Mouse (Mus musculus) hindbrain, embryonic 11.5 days (tissue): ENCODE data around the gene St8sia1. TPM values are rescaled to one million over a fixed set of nuclear protein-coding genes. Genes with fewer than 3 reads are reported as not detected.
A peak's percentile ranks its signal among the peaks of the same experiment; 100 is the strongest.

Source experiments
- ATAC-seq: fragments of 200-750 bp; cut with Nextera tagmentation; 2 replicates; pipeline ENCODE4 v1.8.0; 2017; ENCODE audit warnings: mild to moderate bottlenecking, moderate TSS enrichment, moderate library complexity; ENCODE audit not compliant: low FRiP score
- DNase-seq: peaks from one replicate; pipeline ENCODE4 v3.0.0-alpha.2; 2015; ENCODE audit warnings: low spot score
- H3K27ac ChIP-seq: fragments of 300-500 bp; sonication (generic); 2 replicates; pipeline ENCODE4 v1.5.1; 2014; ENCODE audit warnings: mild to moderate bottlenecking, low read depth, low read length
- H3K27me3 ChIP-seq: fragments of 300-500 bp; sonication (generic); 2 replicates; pipeline ENCODE4 v1.6.1; 2014; ENCODE audit warnings: mild to moderate bottlenecking, low read length, moderate library complexity, mixed read lengths; ENCODE audit not compliant: control insufficient read depth, insufficient read depth
- H3K36me3 ChIP-seq: fragments of 300-500 bp; sonication (generic); 2 replicates; pipeline ENCODE4 v1.6.1; 2014; ENCODE audit warnings: mild to moderate bottlenecking, low read length, moderate library complexity, mixed read lengths; ENCODE audit not compliant: control insufficient read depth, insufficient read depth
- H3K4me1 ChIP-seq: fragments of 300-500 bp; sonication (generic); replicated peaks from 2 replicates; pipeline ENCODE4 v1.6.1; 2014; ENCODE audit warnings: low read length, mixed read lengths; ENCODE audit not compliant: control insufficient read depth, insufficient read depth
- H3K4me2 ChIP-seq: fragments of 300-500 bp; sonication (generic); replicated peaks from 2 replicates; pipeline ENCODE4 v1.6.1; 2014; ENCODE audit warnings: mild to moderate bottlenecking, low read depth, low read length
- H3K4me3 ChIP-seq: fragments of 300-500 bp; sonication (generic); 2 replicates; pipeline ENCODE4 v1.5.1; 2014; ENCODE audit warnings: low read depth, low read length
- H3K9ac ChIP-seq: fragments of 300-500 bp; sonication (generic); 2 replicates; pipeline ENCODE4 v1.6.1; 2014; ENCODE audit warnings: low read depth, low read length
- H3K9me3 ChIP-seq: fragments of 300-500 bp; sonication (generic); 2 replicates; pipeline ENCODE4 v1.6.1; 2016; ENCODE audit warnings: low read length; ENCODE audit not compliant: control insufficient read depth
- WGBS: fragments of 180-500 bp; shearing (Covaris S2); extraction: QIAGEN DNeasy Blood & Tissue Kit; methylation state at CpG from one replicate; pipeline ENCODE4 v1.1.7; 2014; 5-methylcytosine and 5-hydroxymethylcytosine counted together
- polyA plus RNA-seq: library from polyadenylated mRNA; unstranded; fragments of >200 nt; fragmentation: Nextera tagmentation; extraction: Ambion mirVana; gene quantifications from 2 replicates; pipeline ENCODE4 v1.2.1, GENCODE M21; 2014

St8sia1 gene
- polyA plus RNA-seq, 1 experiment from 2014 or later, result 5.1 TPM

DNA sequence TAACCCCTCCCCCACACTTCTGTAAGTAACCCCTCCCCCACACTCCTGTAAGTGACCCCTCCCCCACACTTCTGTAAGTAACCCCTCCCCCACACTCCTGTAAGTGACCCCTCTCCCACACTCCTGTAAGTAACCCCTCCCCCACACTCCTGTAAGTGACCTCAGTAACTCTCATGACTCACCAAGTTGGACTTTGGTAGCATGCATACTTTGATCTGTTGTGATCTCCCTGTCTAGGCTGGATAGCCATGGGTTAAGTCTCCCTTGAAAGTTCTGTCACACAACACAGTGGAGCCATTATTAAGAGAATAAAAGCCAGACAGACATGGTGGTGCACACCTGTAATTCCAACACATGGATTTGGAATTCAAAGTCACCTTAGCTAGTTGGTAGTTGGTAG, 11.1 kb downstream of the St8sia1 start:
- DNase-seq, result no peak
- Histone ChIP-seq H3K27me3 (no peaks in the 10 kb centered on the region), H3K4me2 (no peak overlapping the region), H3K4me1 (no peaks in the 10 kb centered on the region), H3K36me3 (no peaks in the 10 kb centered on the region), H3K27ac (no peak overlapping the region), H3K9me3 (no peaks in the 10 kb centered on the region), H3K9ac (no peak overlapping the region), H3K4me3 (no peak overlapping the region)
- ATAC-seq, result no peak

DNA sequence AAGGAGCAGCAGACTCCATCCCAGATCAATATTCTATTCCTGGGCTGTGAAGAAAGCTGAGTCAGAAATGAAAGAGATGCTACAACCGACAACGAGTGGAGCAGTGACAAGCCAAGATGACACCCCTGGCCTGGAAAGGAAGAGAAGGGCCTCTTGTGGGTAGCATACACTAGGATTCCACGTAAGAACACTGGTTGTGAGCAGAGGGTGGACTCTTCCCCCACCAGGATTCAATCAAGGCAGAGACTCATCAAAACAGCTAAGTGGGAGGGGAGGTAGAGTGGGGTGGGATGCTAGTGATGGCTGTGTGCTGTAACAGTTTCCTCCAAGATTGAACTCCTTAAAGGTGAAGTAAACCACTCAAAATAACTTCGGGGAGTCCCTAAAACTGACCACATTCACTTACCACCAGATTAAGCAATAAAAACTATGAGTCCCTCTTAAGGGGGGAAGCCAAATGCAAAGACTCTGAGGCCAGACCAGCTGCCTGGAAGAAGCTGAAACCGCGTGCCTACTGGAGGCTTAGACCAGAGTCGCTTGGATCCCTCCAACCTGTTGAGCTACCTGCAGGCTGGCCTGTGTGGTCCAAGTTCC, 11.8 kb downstream of the St8sia1 start:
- Histone ChIP-seq H3K4me3 (no peak overlapping the region), H3K9ac (no peak overlapping the region), H3K9me3 (no peaks in the 10 kb centered on the region), H3K27ac (no peak overlapping the region), H3K27me3 (no peaks in the 10 kb centered on the region), H3K4me2 (no peak overlapping the region), H3K4me1 (no peaks in the 10 kb centered on the region), H3K36me3 (no peaks in the 10 kb centered on the region)
- WGBS, result 92% methylated on average over 7 of the region's 7 CpGs
- no peak for ATAC-seq
- no peak for DNase-seq

GRCm38 (mm10) chr6:142951564-142952308, 12.5 kb downstream of the St8sia1 start:
- Histone ChIP-seq H3K4me2 (no peak overlapping the region), H3K9ac (no peak overlapping the region), H3K36me3 (no peaks in the 10 kb centered on the region), H3K9me3 (no peaks in the 10 kb centered on the region), H3K4me1 (no peaks in the 10 kb centered on the region), H3K4me3 (no peak overlapping the region), H3K27me3 (no peaks in the 10 kb centered on the region), H3K27ac (no peak overlapping the region)
- ATAC-seq (no peak), DNase-seq (no peak)
- WGBS, result 92% methylated on average over 7 of the region's 7 CpGs

DNA sequence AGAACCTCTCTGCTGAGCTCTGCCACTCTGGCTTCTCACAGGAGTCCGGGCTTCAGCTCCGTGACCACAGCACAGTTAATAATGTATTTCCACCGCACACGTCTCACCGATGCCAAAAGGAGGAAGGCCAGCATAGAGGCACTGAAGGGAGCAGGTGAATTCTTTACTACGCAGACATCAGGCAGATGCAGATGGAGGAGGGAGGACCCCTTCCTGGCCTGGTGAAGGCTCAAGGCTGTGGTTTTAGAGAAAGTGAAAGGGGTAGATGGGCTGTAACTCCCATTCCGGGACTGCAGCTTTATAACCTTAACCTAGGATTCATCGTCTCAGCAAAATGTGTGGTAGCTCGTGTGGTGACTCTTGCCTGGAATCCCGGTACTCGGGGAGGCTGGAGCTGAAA, 13.9 kb downstream of the St8sia1 start:
- no peaks in the 10 kb centered on the region for H3K36me3 ChIP-seq
- 83% methylated on average over 11 of the region's 11 CpGs for WGBS
- H3K27ac ChIP-seq, result no peak overlapping the region
- H3K4me2 ChIP-seq, result no peak overlapping the region
- H3K9ac ChIP-seq, result no peak overlapping the region
- no peaks in the 10 kb centered on the region for H3K4me1 ChIP-seq
- H3K4me3 ChIP-seq, result no peak overlapping the region
- no peak for ATAC-seq
- no peak for DNase-seq
- H3K9me3 ChIP-seq, result no peaks in the 10 kb centered on the region
- H3K27me3 ChIP-seq, result no peaks in the 10 kb centered on the region

DNA sequence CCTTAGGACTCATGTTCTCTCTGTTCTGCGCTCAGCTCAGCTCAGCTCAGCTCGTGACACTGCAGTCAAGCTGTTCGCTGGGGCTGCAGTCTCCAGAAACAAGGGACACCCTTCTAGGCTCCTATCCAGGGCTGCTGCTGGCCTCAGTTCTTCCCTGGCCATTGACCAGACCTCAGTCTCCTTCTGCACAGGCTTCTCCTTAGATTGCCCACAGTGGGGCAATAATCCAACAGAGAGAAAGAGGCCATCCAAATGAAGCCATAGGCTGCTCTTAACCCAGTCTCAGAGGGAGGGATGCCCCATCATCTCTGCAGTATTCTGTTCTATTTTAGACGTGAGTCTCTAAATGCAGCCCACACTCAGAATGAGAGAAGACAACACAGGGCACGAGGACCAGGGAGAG, 15.3 kb downstream of the St8sia1 start:
- DNase-seq (no peak), ATAC-seq (peak; percentile 20; the same call in 1 of the 2 replicates)
- no peaks in the 10 kb centered on the region for H3K4me1 ChIP-seq
- no peak overlapping the region for H3K4me2 ChIP-seq
- H3K9ac ChIP-seq, result no peak overlapping the region
- no peak overlapping the region for H3K4me3 ChIP-seq
- WGBS, result 82% methylated on average over 5 of the region's 5 CpGs
- H3K27ac ChIP-seq, result no peak overlapping the region
- H3K36me3 ChIP-seq, result no peaks in the 10 kb centered on the region
- H3K9me3 ChIP-seq, result no peaks in the 10 kb centered on the region
- no peaks in the 10 kb centered on the region for H3K27me3 ChIP-seq

- Histone ChIP-seq H3K4me1 (no peaks in the 10 kb centered on the region), H3K9me3 (no peaks in the 10 kb centered on the region), H3K27ac (no peak overlapping the region), H3K4me2 (no peak overlapping the region), H3K36me3 (no peaks in the 10 kb centered on the region), H3K4me3 (no peak overlapping the region), H3K9ac (no peak overlapping the region), H3K27me3 (no peaks in the 10 kb centered on the region)
- ATAC-seq (no peak), DNase-seq (no peak)
- WGBS, result 78% methylated on average over 6 of the region's 6 CpGs
Observed at GRCm38 (mm10) chr6:142947029-142947428, 17.2 kb downstream of the St8sia1 start.

DNA sequence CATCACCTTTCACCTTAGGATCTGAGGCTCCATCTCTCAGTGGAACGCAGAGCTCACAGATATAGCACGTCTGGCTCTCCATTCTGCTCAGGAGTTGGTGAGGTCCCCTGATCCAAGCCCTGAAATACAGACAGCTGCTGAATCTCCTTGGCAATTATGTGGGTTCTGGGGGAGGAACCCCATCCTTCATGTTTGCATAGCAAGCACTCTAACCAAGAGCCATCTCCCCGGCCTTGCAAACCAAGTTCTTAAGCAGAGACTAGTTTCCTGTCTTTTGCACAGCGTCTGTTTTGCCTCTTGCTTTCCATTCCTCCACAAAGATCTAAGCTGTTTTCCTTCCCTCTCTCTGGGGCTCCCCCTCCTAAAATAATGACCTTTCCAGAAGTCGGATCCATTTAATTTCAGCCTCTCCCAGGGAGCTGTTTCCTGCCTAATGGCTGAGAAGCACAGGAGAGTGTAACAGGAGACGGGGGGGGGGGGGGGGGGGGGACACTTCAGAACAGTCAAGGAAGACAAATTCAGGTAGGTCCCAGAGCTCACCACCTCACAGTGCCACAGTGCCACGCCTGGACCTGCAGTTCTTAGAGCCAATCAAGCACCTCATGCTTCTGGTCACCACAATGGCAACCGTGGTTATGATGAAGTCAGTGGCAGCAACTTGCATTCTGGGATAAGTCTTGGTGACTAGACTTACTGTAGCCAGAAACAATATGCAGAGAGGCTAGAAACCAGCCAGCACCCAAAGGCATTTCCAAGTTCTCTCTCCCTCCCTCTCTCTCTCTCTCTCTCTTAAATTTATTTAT, 18.0 kb downstream of the St8sia1 start:
- ATAC-seq (no peak), DNase-seq (no peak)
- Histone ChIP-seq H3K9ac (no peak overlapping the region), H3K4me2 (no peak overlapping the region), H3K36me3 (no peaks in the 10 kb centered on the region), H3K27me3 (no peaks in the 10 kb centered on the region), H3K27ac (no peak overlapping the region), H3K4me1 (no peaks in the 10 kb centered on the region), H3K4me3 (no peak overlapping the region), H3K9me3 (no peaks in the 10 kb centered on the region)
- 71% methylated on average over 7 of the region's 8 CpGs for WGBS

- Histone ChIP-seq H3K27ac (no peak overlapping the region), H3K4me1 (no peaks in the 10 kb centered on the region), H3K9ac (no peak overlapping the region), H3K27me3 (no peaks in the 10 kb centered on the region), H3K4me2 (no peak overlapping the region), H3K36me3 (no peaks in the 10 kb centered on the region), H3K4me3 (no peak overlapping the region), H3K9me3 (no peaks in the 10 kb centered on the region)
- DNase-seq (no peak), ATAC-seq (no peak)
- 87% methylated on average over 2 of the region's 2 CpGs for WGBS
Observed at GRCm38 (mm10) chr6:142945461-142945860, 18.8 kb downstream of the St8sia1 start.
